Mouse (Mus musculus) adrenal gland, adult 8-10 months (tissue): ENCODE results near the gene Rnase11. TPM values are rescaled to one million over a fixed set of nuclear protein-coding genes. Genes with fewer than 3 reads are reported as not detected.
A peak's percentile ranks its signal among the peaks of the same experiment; 100 is the strongest.

Experiments
- DNase-seq: peaks from one replicate; pipeline ENCODE4 v3.0.0; 2022
- total RNA-seq, 4 experiments: library from RNA; stranded (reverse); gene quantifications; 2 replicates each; pipeline ENCODE4 v1.2.4; 2022

The Rnase11 gene
- not detected for total RNA-seq

- no peak for DNase-seq
These were observed at the start of gene Rnase11 for GRCm38 (mm10) chr14:51050063-51050462. Rnase11 (minus strand) TSS chr14:51050163.

GRCm38 (mm10) chr14:51098921-51099320 lies 49.0 kb upstream of the Rnase11 start:
- DNase-seq, result no peak

GRCm38 (mm10) chr14:51098300-51098699 lies 48.3 kb upstream of the Rnase11 start:
- DNase-seq, result peak; percentile 47

- DNase-seq, result no peak
These were observed 46.0 kb upstream of the Rnase11 start for GRCm38 (mm10) chr14:51095736-51096524.

- no peak for DNase-seq
These were observed 45.0 kb upstream of the Rnase11 start for GRCm38 (mm10) chr14:51094921-51095320.

- no peak for DNase-seq
These were observed 44.3 kb upstream of the Rnase11 start for GRCm38 (mm10) chr14:51094096-51094875.

- DNase-seq, result no peak
These were observed 43.5 kb upstream of the Rnase11 start for GRCm38 (mm10) chr14:51093496-51093895.

- DNase-seq, result no peak
These were observed 42.2 kb upstream of the Rnase11 start for GRCm38 (mm10) chr14:51092073-51092620.

GRCm38 (mm10) chr14:51090921-51091900 lies 41.2 kb upstream of the Rnase11 start, which contains the start of the genes Rnase4 and Ang:
Rnase4 (plus strand) TSS chr14:51091077.
Ang (plus strand) TSS chr14:51091150.
- DNase-seq, result peak; percentile 38

GRCm38 (mm10) chr14:51090077-51090781 lies 40.3 kb upstream of the Rnase11 start:
- DNase-seq, result peak; percentile 74

- no peak for DNase-seq
These were observed 39.7 kb upstream of the Rnase11 start for GRCm38 (mm10) chr14:51089674-51090076.

- peak; percentile 97 for DNase-seq
These were observed 39.2 kb upstream of the Rnase11 start for GRCm38 (mm10) chr14:51088970-51089673.

- peak; percentile 83 for DNase-seq
These were observed 38.4 kb upstream of the Rnase11 start for GRCm38 (mm10) chr14:51088166-51088969.

- no peak for DNase-seq
These were observed 37.8 kb upstream of the Rnase11 start for GRCm38 (mm10) chr14:51087762-51088161.

GRCm38 (mm10) chr14:51085911-51086310 lies 35.9 kb upstream of the Rnase11 start:
- DNase-seq, result no peak

- DNase-seq, result no peak
These were observed 35.1 kb upstream of the Rnase11 start for GRCm38 (mm10) chr14:51085086-51085485.

- no peak for DNase-seq
These were observed 33.8 kb upstream of the Rnase11 start for GRCm38 (mm10) chr14:51083805-51084204.

GRCm38 (mm10) chr14:51082599-51083581 lies 32.9 kb upstream of the Rnase11 start:
- DNase-seq, result peak; percentile 61
